Mouse (Mus musculus) embryonic facial prominence, embryonic 11.5 days (tissue): ENCODE measurements around the gene Map4k4. TPM values are rescaled to one million over a fixed set of nuclear protein-coding genes. Genes with fewer than 3 reads are reported as not detected.
A peak's percentile ranks its signal among the peaks of the same experiment; 100 is the strongest.

Source experiments
- ATAC-seq: fragments of 200-750 bp; cut with Nextera tagmentation; replicated peaks from 2 replicates; pipeline ENCODE4 v1.8.0; 2017; ENCODE audit warnings: low read depth; ENCODE audit not compliant: insufficient number of reproducible peaks, low FRiP score, low TSS enrichment
- DNase-seq: peaks from one replicate; pipeline ENCODE4 v3.0.0-alpha.2; 2015; ENCODE audit warnings: low spot score
- H3K27ac ChIP-seq: fragments of 300-500 bp; sonication (generic); replicated peaks from 2 replicates; pipeline ENCODE4 v1.5.1; 2014; ENCODE audit warnings: mild to moderate bottlenecking, low read depth, low read length, control low read depth
- H3K27me3 ChIP-seq: fragments of 300-500 bp; sonication (generic); 2 replicates; pipeline ENCODE4 v1.6.1; 2014; ENCODE audit warnings: mild to moderate bottlenecking, low read length, moderate library complexity, mixed read lengths; ENCODE audit not compliant: control insufficient read depth, insufficient read depth
- H3K36me3 ChIP-seq: fragments of 300-500 bp; sonication (generic); replicated peaks from 2 replicates; pipeline ENCODE4 v1.6.1; 2014; ENCODE audit warnings: low read depth, mild to moderate bottlenecking, low read length, moderate library complexity, mixed read lengths; ENCODE audit not compliant: control insufficient read depth, insufficient read depth
- H3K4me1 ChIP-seq: fragments of 300-500 bp; sonication (generic); 2 replicates; pipeline ENCODE4 v1.6.1; 2014; ENCODE audit warnings: low read length, mixed read lengths; ENCODE audit not compliant: control insufficient read depth, insufficient read depth
- H3K4me2 ChIP-seq: fragments of 300-500 bp; sonication (generic); 2 replicates; pipeline ENCODE4 v1.6.1; 2014; ENCODE audit warnings: low read depth, mild to moderate bottlenecking, control low read depth, low read length, moderate library complexity
- H3K4me3 ChIP-seq: fragments of 300-500 bp; sonication (generic); 2 replicates; pipeline ENCODE4 v1.5.1; 2014; ENCODE audit warnings: low read depth, low read length, control low read depth
- H3K9ac ChIP-seq: fragments of 300-500 bp; sonication (generic); replicated peaks from 2 replicates; pipeline ENCODE4 v1.6.1; 2014; ENCODE audit warnings: mild to moderate bottlenecking, control low read depth, low read length
- H3K9me3 ChIP-seq: fragments of 300-500 bp; sonication (generic); replicated peaks from 2 replicates; pipeline ENCODE4 v1.6.1; 2016; ENCODE audit warnings: mild to moderate bottlenecking, low read length, inconsistent platforms, mixed read lengths; ENCODE audit not compliant: control insufficient read depth
- WGBS: fragments of 180-500 bp; shearing (Covaris S2); extraction: QIAGEN DNeasy Blood & Tissue Kit; methylation state at CpG from one replicate; pipeline ENCODE4 v1.1.7; 2014; 5-methylcytosine and 5-hydroxymethylcytosine counted together
- polyA plus RNA-seq: library from polyadenylated mRNA; unstranded; fragments of >200 nt; fragmentation: Nextera tagmentation; extraction: Ambion mirVana; gene quantifications from 2 replicates; pipeline ENCODE4 v1.2.1, GENCODE M21; 2014

Map4k4 gene
- polyA plus RNA-seq, 1 experiment from 2014 or later, result 27.7 TPM

GRCm38 (mm10) chr1:39889429-39889828 is 11.3 kb upstream of the Map4k4 start:
- Histone ChIP-seq H3K27me3 (no peaks in the 10 kb centered on the region), H3K27ac (no peak overlapping the region), H3K4me1 (no peaks in the 10 kb centered on the region), H3K9me3 (no peaks in the 10 kb centered on the region), H3K4me2 (no peak overlapping the region), H3K4me3 (no peak overlapping the region), H3K9ac (no peak overlapping the region), H3K36me3 (no peaks in the 10 kb centered on the region)
- 90% methylated on average over 8 of the region's 8 CpGs for WGBS
- ATAC-seq (no peak), DNase-seq (no peak)

- Histone ChIP-seq H3K4me1 (no peaks in the 10 kb centered on the region), H3K36me3 (no peaks in the 10 kb centered on the region), H3K27me3 (no peaks in the 10 kb centered on the region), H3K4me2 (no peak overlapping the region), H3K9me3 (no peaks in the 10 kb centered on the region), H3K4me3 (no peak overlapping the region), H3K27ac (no peak overlapping the region), H3K9ac (no peak overlapping the region)
- ATAC-seq (no peak), DNase-seq (no peak)
- 81% methylated on average over 6 of the region's 6 CpGs for WGBS
Observed at GRCm38 (mm10) chr1:39889973-39890372, 10.7 kb upstream of the Map4k4 start.

- no peak for ATAC-seq
- no peaks in the 10 kb centered on the region for H3K36me3 ChIP-seq
- WGBS, result 94% methylated on average over 11 of the region's 11 CpGs
- no peaks in the 10 kb centered on the region for H3K9me3 ChIP-seq
- DNase-seq, result no peak
- H3K27ac ChIP-seq, result no peak overlapping the region
- H3K4me2 ChIP-seq, result no peak overlapping the region
- no peaks in the 10 kb centered on the region for H3K27me3 ChIP-seq
- H3K4me1 ChIP-seq, result no peaks in the 10 kb centered on the region
- H3K4me3 ChIP-seq, result no peak overlapping the region
- no peak overlapping the region for H3K9ac ChIP-seq
Observed at GRCm38 (mm10) chr1:39893153-39893880, 7.4 kb upstream of the Map4k4 start.

GRCm38 (mm10) chr1:39895097-39895496 is 5.6 kb upstream of the Map4k4 start:
- no peaks in the 10 kb centered on the region for H3K9me3 ChIP-seq
- H3K36me3 ChIP-seq, result no peaks in the 10 kb centered on the region
- ATAC-seq (no peak), DNase-seq (no peak)
- WGBS, result 48% methylated on average over 2 of the region's 2 CpGs
- no peak overlapping the region for H3K27ac ChIP-seq
- no peaks in the 10 kb centered on the region for H3K27me3 ChIP-seq
- H3K9ac ChIP-seq, result no peak overlapping the region
- H3K4me2 ChIP-seq, result no peak overlapping the region
- peaks cover 2% of the 10 kb centered on the region; the same call in 1 of the 2 replicates for H3K4me1 ChIP-seq
- no peak overlapping the region for H3K4me3 ChIP-seq

- 47% methylated on average over 2 of the region's 2 CpGs for WGBS
- no peaks in the 10 kb centered on the region for H3K9me3 ChIP-seq
- peaks cover 2% of the 10 kb centered on the region; the same call in 1 of the 2 replicates for H3K4me1 ChIP-seq
- DNase-seq, result no peak
- no peak for ATAC-seq
- H3K27me3 ChIP-seq, result no peaks in the 10 kb centered on the region
- H3K4me2 ChIP-seq, result no peak overlapping the region
- no peak overlapping the region for H3K27ac ChIP-seq
- H3K9ac ChIP-seq, result no peak overlapping the region
- no peak overlapping the region for H3K4me3 ChIP-seq
- no peaks in the 10 kb centered on the region for H3K36me3 ChIP-seq
Observed at GRCm38 (mm10) chr1:39895506-39895905, 5.2 kb upstream of the Map4k4 start.

DNA sequence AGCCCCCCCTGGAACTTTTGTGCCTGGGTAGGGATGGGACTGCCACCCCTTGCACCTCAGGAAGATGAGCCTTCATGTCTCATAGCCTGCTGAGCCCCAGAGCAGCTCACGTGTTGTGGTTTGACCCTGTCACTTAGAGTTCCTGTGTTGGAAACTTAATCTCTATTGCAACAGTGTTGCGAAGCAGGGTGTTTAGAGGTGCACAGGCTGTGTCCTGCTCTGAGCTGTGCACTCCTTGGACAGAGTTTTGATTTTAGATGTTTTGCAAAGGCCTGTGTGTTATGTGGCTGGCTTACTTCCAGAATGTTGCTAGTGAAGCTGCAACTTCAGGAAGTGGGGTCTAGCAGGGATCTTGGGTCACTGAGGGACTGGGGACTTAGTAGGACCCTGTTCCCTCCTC is 4.1 kb upstream of the Map4k4 start:
- WGBS, result 25% methylated on average over 2 of the region's 2 CpGs
- Histone ChIP-seq H3K9me3 (no peaks in the 10 kb centered on the region), H3K27me3 (no peaks in the 10 kb centered on the region), H3K36me3 (no peaks in the 10 kb centered on the region), H3K4me2 (no peak overlapping the region), H3K4me3 (no peak overlapping the region), H3K27ac (no peak overlapping the region), H3K4me1 (peaks cover 2% of the 10 kb centered on the region; the same call in 1 of the 2 replicates), H3K9ac (no peak overlapping the region)
- ATAC-seq (no peak), DNase-seq (no peak)

- H3K4me1 ChIP-seq, result peaks cover 2% of the 10 kb centered on the region
- no peak overlapping the region for H3K9ac ChIP-seq
- H3K9me3 ChIP-seq, result no peaks in the 10 kb centered on the region
- no peak overlapping the region for H3K4me2 ChIP-seq
- H3K36me3 ChIP-seq, result no peaks in the 10 kb centered on the region
- 71% methylated on average over 4 of the region's 4 CpGs for whole genome bisulfite sequencing
- no peak for ATAC-seq
- no peaks in the 10 kb centered on the region for H3K27me3 ChIP-seq
- H3K27ac ChIP-seq, result no peak overlapping the region
- H3K4me3 ChIP-seq, result no peak overlapping the region
- no peak for DNase-seq
Observed at GRCm38 (mm10) chr1:39898686-39899085, 2.0 kb upstream of the Map4k4 start.

DNA sequence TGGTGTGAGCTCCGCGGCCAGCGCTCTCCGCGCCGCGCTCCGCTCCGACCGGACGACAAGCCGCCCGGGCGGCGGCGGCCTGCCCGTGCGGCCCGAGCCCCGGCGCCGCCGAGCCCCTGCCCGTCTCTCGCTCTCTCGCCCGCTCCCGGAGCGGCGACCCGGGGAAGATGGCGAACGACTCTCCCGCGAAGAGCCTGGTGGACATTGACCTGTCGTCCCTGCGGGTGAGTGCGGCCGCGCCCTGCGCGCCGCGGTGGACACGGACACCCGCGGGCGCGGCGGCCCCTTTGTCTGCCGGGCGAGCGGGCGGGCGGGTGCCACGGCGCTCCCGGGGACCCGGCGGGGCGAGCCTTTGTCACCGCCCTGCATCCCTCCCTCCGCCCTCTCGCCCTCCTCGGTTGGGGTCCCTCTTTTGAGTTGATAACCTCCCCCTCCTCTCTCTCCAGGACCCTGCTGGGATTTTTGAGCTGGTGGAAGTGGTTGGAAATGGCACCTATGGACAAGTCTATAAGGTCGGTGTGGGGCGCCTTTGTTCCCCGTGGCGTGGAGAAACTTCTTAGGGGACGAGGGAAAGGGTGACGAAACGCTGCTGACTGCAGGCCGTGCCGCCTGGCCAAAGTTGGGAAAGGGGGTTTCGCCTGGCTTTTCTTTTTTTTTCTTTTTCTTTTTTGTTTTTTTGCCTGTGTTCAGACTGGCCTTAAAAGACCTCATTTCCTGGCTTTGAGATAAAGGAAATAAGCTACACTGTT is 524 bp downstream of the Map4k4 start:
- H3K4me1 ChIP-seq, result peaks cover 2% of the 10 kb centered on the region
- 0% methylated on average over 48 of the region's 75 CpGs for WGBS
- H3K4me3 ChIP-seq, result peak overlapping the region; percentile 96

More for the DNA sequence above, 524 bp downstream of the Map4k4 start:
- peak; percentile 70 for DNase-seq
- H3K9ac ChIP-seq, result peak overlapping the region; percentile 100
- H3K27me3 ChIP-seq, result no peaks in the 10 kb centered on the region
- H3K9me3 ChIP-seq, result no peaks in the 10 kb centered on the region
- no peaks in the 10 kb centered on the region for H3K36me3 ChIP-seq
- H3K27ac ChIP-seq, result peak overlapping the region; percentile 98
- ATAC-seq, result 0 out of 2 replicates have a peak, but pooled peaks have one; percentile 8
- H3K4me2 ChIP-seq, result peak overlapping the region; percentile 85
